Comparison of ENCODE assay signal across 8 mouse cellular contexts in genomic region chr17:24307500-24307899, GRCm38 (mm10). TPM values are rescaled to one million over a fixed set of nuclear protein-coding genes. Genes with fewer than 3 reads are reported as not detected.
DNase-seq lines count a peak whose midpoint lies in the region; ATAC-seq and TF ChIP-seq lines count a peak whose summit lies in the region.

No protein-coding gene starts in this region.

- no peaks in the 10 kb centered on the region for H3K9me3 ChIP-seq in liver, embryonic 14.5 days (ENCODE audit: control insufficient read depth, low read length)
- H3K9me3 ChIP-seq in hindbrain, embryonic 12.5 days (replicated peaks) = no peaks in the 10 kb centered on the region

- H3K36me3 ChIP-seq in liver, embryonic 14.5 days (replicated peaks; ENCODE audit: control insufficient read depth, insufficient read depth, low read depth) = no peaks in the 10 kb centered on the region
- no peaks in the 10 kb centered on the region for H3K36me3 ChIP-seq in hindbrain, embryonic 12.5 days

- no peaks in the 10 kb centered on the region for H3K27me3 ChIP-seq in liver, embryonic 14.5 days (ENCODE audit: control insufficient read depth, insufficient read depth, low read length)
- no peaks in the 10 kb centered on the region for H3K27me3 ChIP-seq in hindbrain, embryonic 12.5 days

- WGBS in liver, embryonic 14.5 days (ENCODE audit: insufficient replicate concordance) = 31% methylated on average over 4 of the region's 4 CpGs
- 52% methylated on average over 4 of the region's 4 CpGs for WGBS in hindbrain, embryonic 12.5 days

- no peak for TF ChIP-seq EP300 in liver, embryonic 14.5 days (IDR thresholded peaks at IDR 0.05; ENCODE audit: low read depth)

- no peak overlapping the region for H3K9ac ChIP-seq in liver, embryonic 14.5 days (replicated peaks)
- no peak overlapping the region for H3K9ac ChIP-seq in hindbrain, embryonic 12.5 days

- peak; percentile 31 for DNase-seq in layer of hippocampus, adult 11-12 months (ENCODE audit: low spot score)
- DNase-seq in layer of hippocampus, adult 9-11 months = no peak
- peak; percentile 28 for DNase-seq in ES-CJ7 (ENCODE audit: low read depth, low spot score)
- peak; percentile 52 for DNase-seq in adrenal gland, adult 2 months
- DNase-seq in embryo, embryonic 11 days = peak; percentile 16
- DNase-seq in liver, embryonic 14.5 days (ENCODE audit: low read depth in 3 of 3, low spot score in 3 of 3) = peak in 1 of 3 experiments; percentile 12
- peak; percentile 65 for DNase-seq in testis, postnatal 10 days (ENCODE audit: low spot score)

- peak; percentile 79 for TF ChIP-seq CTCF in liver, embryonic 14.5 days (IDR thresholded peaks at IDR 0.05; ENCODE audit: low read depth)

- no peak overlapping the region for H3K4me2 ChIP-seq in liver, embryonic 14.5 days (ENCODE audit: low read depth)
- H3K4me2 ChIP-seq in hindbrain, embryonic 12.5 days (replicated peaks) = no peak overlapping the region

- H3K4me3 ChIP-seq in liver, embryonic 14.5 days (ENCODE audit: insufficient read depth in 1 of 2, low read depth in 2 of 2, low read length in 2 of 2) = no peak overlapping the region
- H3K4me3 ChIP-seq in hindbrain, embryonic 12.5 days = no peak overlapping the region

- no peaks in the 10 kb centered on the region for H3K4me1 ChIP-seq in liver, embryonic 14.5 days (replicated peaks; ENCODE audit: control insufficient read depth in 2 of 2, insufficient read depth in 2 of 2, low read length in 1 of 2)
- H3K4me1 ChIP-seq in hindbrain, embryonic 12.5 days = no peaks in the 10 kb centered on the region

- ATAC-seq in liver, embryonic 14.5 days (ENCODE audit: insufficient read depth) = no peak
- no peak for ATAC-seq in hindbrain, embryonic 12.5 days (ENCODE audit: low FRiP score)

- no peak overlapping the region for H3K27ac ChIP-seq in liver, embryonic 14.5 days
- H3K27ac ChIP-seq in hindbrain, embryonic 12.5 days = no peak overlapping the region

RNA-seq across cellular contexts. Expression of gene Abca17, which starts 43.4 kb away (rescaled TPM):
- under 1 TPM; 0.09 to 0.10 TPM for total RNA-seq in adrenal gland, adult 2 months (2021)
- polyA plus RNA-seq in adrenal gland, adult 2 months (2012; rRNA removed) = not detected in 2 replicates
- polyA plus RNA-seq in liver, embryonic 14.5 days (2012; rRNA removed) = 0.04 TPM in 1 of 2 replicates, not detected in the other
- polyA plus RNA-seq in liver, embryonic 14.5 days (2014; fragmentation: Nextera tagmentation; extraction: Ambion mirVana) = not detected in 2 replicates
- polyA plus RNA-seq in hindbrain, embryonic 12.5 days (2016; fragmentation: Nextera tagmentation; extraction: Ambion mirVana) = 0.15 and 0.16 TPM in 2 replicates

RNA-seq across cellular contexts. Expression of gene Abca3, which starts 44.2 kb away (rescaled TPM):
- 10 to 100 TPM; 22.8 to 24.0 TPM for total RNA-seq in adrenal gland, adult 2 months (2021)
- 26.4 and 33.6 TPM in 2 replicates for polyA plus RNA-seq in adrenal gland, adult 2 months (2012; rRNA removed)
- polyA plus RNA-seq in liver, embryonic 14.5 days (2012; rRNA removed) = 14.4 and 14.8 TPM in 2 replicates
- 12.5 and 14.4 TPM in 2 replicates for polyA plus RNA-seq in liver, embryonic 14.5 days (2014; fragmentation: Nextera tagmentation; extraction: Ambion mirVana)
- polyA plus RNA-seq in hindbrain, embryonic 12.5 days (2016; fragmentation: Nextera tagmentation; extraction: Ambion mirVana) = 21.4 and 21.7 TPM in 2 replicates

RNA-seq across cellular contexts. Expression of gene Ccnf, which starts 56.2 kb away (rescaled TPM):
- total RNA-seq in adrenal gland, adult 2 months (2021) = 1 to 10 TPM; 1.8 to 4.0 TPM
- 1.9 and 2.0 TPM in 2 replicates for polyA plus RNA-seq in adrenal gland, adult 2 months (2012; rRNA removed)
- 34.0 and 36.9 TPM in 2 replicates for polyA plus RNA-seq in liver, embryonic 14.5 days (2012; rRNA removed)
- polyA plus RNA-seq in liver, embryonic 14.5 days (2014; fragmentation: Nextera tagmentation; extraction: Ambion mirVana) = 69.5 and 71.7 TPM in 2 replicates
- 49.2 and 53.3 TPM in 2 replicates for polyA plus RNA-seq in hindbrain, embryonic 12.5 days (2016; fragmentation: Nextera tagmentation; extraction: Ambion mirVana)

Comparison
In these comparisons a context has a peak if more than half of its experiments do, and no peak if none do; other contexts are left out.
1. RNA of gene Ccnf, which starts 56.2 kb away (polyA plus RNA-seq): 34.0 to 71.7 TPM in liver, embryonic 14.5 days and 49.2 to 53.3 TPM in hindbrain, embryonic 12.5 days; 1.9 to 2.0 TPM in adrenal gland, adult 2 months; every median in the first group is over 10 times any median in the second.